Mouse (Mus musculus): ENCODE measurements around the gene Inf2.

The Inf2 gene

GRCm38 (mm10) chr12:112570160-112570559 is 18.4 kb upstream of the Inf2 start:
- DNase-seq (ENCODE audit: low spot score in 2 of 2) = no peak

- DNase-seq (ENCODE audit: low spot score in 2 of 2) = no peak
These were observed 17.5 kb upstream of the Inf2 start for GRCm38 (mm10) chr12:112571064-112571463.

GRCm38 (mm10) chr12:112575274-112575986 is 13.2 kb upstream of the Inf2 start:
- DNase-seq (ENCODE audit: low spot score in 2 of 2) = no peak

GRCm38 (mm10) chr12:112576341-112576740 is 12.2 kb upstream of the Inf2 start:
- DNase-seq (ENCODE audit: low spot score in 2 of 2) = no peak

- no peak for DNase-seq (ENCODE audit: low spot score in 2 of 2)
These were observed 11.8 kb upstream of the Inf2 start for GRCm38 (mm10) chr12:112576749-112577148.

- no peak for DNase-seq (ENCODE audit: low spot score in 2 of 2)
These were observed 10.1 kb upstream of the Inf2 start for GRCm38 (mm10) chr12:112578296-112579090.

- no peak for DNase-seq (ENCODE audit: low spot score in 2 of 2)
These were observed 9.2 kb upstream of the Inf2 start for GRCm38 (mm10) chr12:112579430-112579829.

GRCm38 (mm10) chr12:112579926-112580325 is 8.7 kb upstream of the Inf2 start:
- DNase-seq (ENCODE audit: low spot score in 2 of 2) = no peak

- DNase-seq (ENCODE audit: low spot score in 2 of 2) = no peak
These were observed 7.5 kb upstream of the Inf2 start for GRCm38 (mm10) chr12:112581113-112581512.

GRCm38 (mm10) chr12:112584954-112585353 is 3.6 kb upstream of the Inf2 start:
- no peak for DNase-seq (ENCODE audit: low spot score in 2 of 2)

- DNase-seq (ENCODE audit: low spot score in 2 of 2) = no peak
These were observed 2.6 kb upstream of the Inf2 start for GRCm38 (mm10) chr12:112585924-112586538.

- peak in 1 of 2 experiments; percentile 50 for DNase-seq (ENCODE audit: low spot score in 2 of 2)
These were observed 1.2 kb upstream of the Inf2 start for GRCm38 (mm10) chr12:112587125-112588124.

- DNase-seq (ENCODE audit: low spot score in 2 of 2) = no peak
These were observed 1.1 kb downstream of the Inf2 start for GRCm38 (mm10) chr12:112589491-112590191.

GRCm38 (mm10) chr12:112590566-112591239 is 2.1 kb downstream of the Inf2 start:
- DNase-seq (ENCODE audit: low spot score in 2 of 2) = no peak

GRCm38 (mm10) chr12:112591240-112591639 is 2.7 kb downstream of the Inf2 start:
- DNase-seq (ENCODE audit: low spot score in 2 of 2) = no peak

GRCm38 (mm10) chr12:112591730-112592129 is 3.1 kb downstream of the Inf2 start:
- DNase-seq (ENCODE audit: low spot score in 2 of 2) = no peak

- DNase-seq (ENCODE audit: low spot score in 2 of 2) = peak in 1 of 2 experiments; percentile 55
These were observed 4.6 kb downstream of the Inf2 start for GRCm38 (mm10) chr12:112592985-112593734.

- no peak for DNase-seq (ENCODE audit: low spot score in 2 of 2)
These were observed 5.6 kb downstream of the Inf2 start for GRCm38 (mm10) chr12:112593951-112594915.

All from heart, adult 9 months (tissue).